Mouse (Mus musculus) liver, embryonic 14.5 days (tissue): Measurements from ENCODE around the gene Nrg3.

Source experiments
- CTCF ChIP-seq: IDR thresholded peaks from 2 replicates; pipeline ENCODE4 v1.5.1; 2016; ENCODE audit warnings: antibody characterized with exemption, low read depth, control low read depth
- EP300 ChIP-seq: IDR thresholded peaks from 2 replicates; pipeline ENCODE4 v1.6.1; 2016; ENCODE audit warnings: antibody characterized with exemption, low read depth

DNA sequence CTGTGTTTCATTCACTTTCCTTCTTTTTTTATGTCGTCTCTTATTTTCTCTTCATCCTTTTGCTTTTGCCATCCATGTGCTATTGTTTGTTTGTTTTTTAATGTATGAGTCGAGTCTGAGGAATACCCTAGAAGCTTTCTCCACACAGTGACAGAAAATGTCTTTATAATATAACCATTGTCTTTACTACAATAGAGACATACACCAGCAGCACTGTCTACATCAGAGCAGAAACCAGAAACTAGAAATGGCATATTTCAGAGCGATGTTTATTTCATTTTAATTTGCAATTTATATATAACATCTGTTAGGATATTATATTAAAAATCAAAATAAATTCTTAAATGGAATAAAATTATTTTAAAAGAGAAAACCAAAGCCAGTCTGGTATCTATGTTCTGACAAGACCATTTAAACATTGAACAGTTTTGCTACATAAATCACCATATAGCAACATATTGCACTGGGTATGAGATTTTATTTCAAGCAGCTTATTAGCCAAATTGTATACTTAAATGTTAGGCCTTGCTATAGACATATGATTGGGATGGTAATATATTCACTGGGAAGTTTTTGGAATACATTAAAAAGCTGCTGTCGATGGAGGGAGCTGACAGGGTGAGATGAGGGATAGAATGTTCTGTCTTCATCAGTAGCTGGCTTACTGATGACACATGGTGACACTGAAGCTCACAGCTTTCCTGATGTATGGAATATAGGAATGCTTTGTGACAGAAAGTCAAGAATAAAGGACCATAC is 120.7 kb downstream of the Nrg3 start:
- no peak for TF ChIP-seq CTCF
- no peak for TF ChIP-seq EP300
